Mouse (Mus musculus) CH12.LX (cell line): ENCODE data around the gene Zc3hav1. TPM values are rescaled to one million over a fixed set of nuclear protein-coding genes. Genes with fewer than 3 reads are reported as not detected.

Experiments
- DNase-seq: peaks from one replicate; pipeline ENCODE4 v3.0.0-alpha.2; 2013; ENCODE audit errors: extremely low read depth
- H3K27ac ChIP-seq: 2 replicates; pipeline ENCODE4 v1.5.1; 2012; ENCODE audit warnings: low read depth, mild to moderate bottlenecking, control low read depth, moderate library complexity; ENCODE audit not compliant: insufficient read depth
- H3K27me3 ChIP-seq: replicated peaks from 2 replicates; pipeline ENCODE3; 2012; ENCODE audit warnings: inconsistent platforms
- H3K36me3 ChIP-seq, 2 experiments: replicated peaks in 1 of 2; 2 replicates each; pipeline versions ENCODE3 to v1.6.1; 2012; ENCODE audit warnings: inconsistent platforms in 1 of 2, low read length in 1 of 2, mild to moderate bottlenecking in 1 of 2, mixed read lengths in 1 of 2, moderate library complexity in 1 of 2; ENCODE audit not compliant: control insufficient read depth in 1 of 2, insufficient read depth in 1 of 2
- H3K4me1 ChIP-seq, 2 experiments: 2 replicates each; pipeline ENCODE4 v1.6.1; 2012; ENCODE audit warnings: inconsistent platforms in 1 of 2, moderate library complexity in 1 of 2; ENCODE audit not compliant: insufficient read depth in 2 of 2, control insufficient read depth in 1 of 2
- H3K4me2 ChIP-seq: 2 replicates; pipeline ENCODE4 v1.6.1; 2012; ENCODE audit warnings: low read depth, mild to moderate bottlenecking, control low read depth; ENCODE audit not compliant: poor library complexity, insufficient read depth, severe bottlenecking
- H3K4me3 ChIP-seq, 3 experiments: fragments of 150-350 bp in 1 of 3; sonication (generic) in 1 of 3; replicated peaks in 1 of 3; 2 replicates each; pipeline versions ENCODE3 to v1.5.1; 2011 to 2012; ENCODE audit warnings: low read depth in 2 of 3, low read length in 2 of 3, mild to moderate bottlenecking in 2 of 3, moderate library complexity in 2 of 3, control low read depth in 1 of 3, improper control_type of control experiment in 1 of 3, inconsistent platforms in 1 of 3, mixed read lengths in 1 of 3; ENCODE audit not compliant: poor library complexity in 1 of 3
- H3K79me2 ChIP-seq: replicated peaks from 2 replicates; pipeline ENCODE4 v1.6.1; 2012; ENCODE audit warnings: mild to moderate bottlenecking, moderate library complexity; ENCODE audit not compliant: control insufficient read depth, poor library complexity, insufficient read depth, severe bottlenecking; ENCODE audit errors: extremely low read depth
- H3K9ac ChIP-seq: 2 replicates; pipeline ENCODE4 v1.6.1; 2012; ENCODE audit warnings: low read depth, mild to moderate bottlenecking, control low read depth, moderate library complexity; ENCODE audit not compliant: insufficient read depth
- H3K9me3 ChIP-seq: replicated peaks from 2 replicates; pipeline ENCODE3; 2012; ENCODE audit warnings: low read length, inconsistent platforms, mixed read lengths
- BHLHE40 ChIP-seq: IDR thresholded peaks from 2 replicates; pipeline ENCODE4 v1.6.1; 2011; ENCODE audit warnings: mild to moderate bottlenecking, low read depth, low read length, improper control_type of control experiment
- CHD1 ChIP-seq: IDR thresholded peaks from 2 replicates; pipeline ENCODE4 v1.6.1; 2012; ENCODE audit warnings: low read depth, low read length, improper control_type of control experiment, inconsistent platforms
- CHD2 ChIP-seq: IDR thresholded peaks from 2 replicates; pipeline ENCODE4 v1.6.1; 2011; ENCODE audit warnings: low read length, improper control_type of control experiment
- CTCF ChIP-seq, 2 experiments: IDR thresholded peaks in 1 of 2; conservative IDR thresholded peaks in 1 of 2; 2 replicates each; pipeline ENCODE4 v1.5.1; 2011 to 2012; ENCODE audit warnings: low read depth in 2 of 2, low read length in 2 of 2, improper control_type of control experiment in 1 of 2, inconsistent platforms in 1 of 2, mild to moderate bottlenecking in 1 of 2, moderate library complexity in 1 of 2
- ELF1 ChIP-seq: IDR thresholded peaks from 2 replicates; pipeline ENCODE4 v1.6.1; 2014; ENCODE audit warnings: low read depth, mild to moderate bottlenecking, inconsistent platforms, low read length, improper control_type of control experiment
- HCFC1 ChIP-seq: IDR thresholded peaks from 2 replicates; pipeline ENCODE4 v1.6.1; 2012; ENCODE audit warnings: low read depth, mild to moderate bottlenecking, inconsistent platforms, low read length, improper control_type of control experiment
- JUN ChIP-seq: IDR thresholded peaks from 2 replicates; pipeline ENCODE4 v1.6.1; 2011; ENCODE audit warnings: low read depth, mild to moderate bottlenecking, low read length, improper control_type of control experiment, moderate library complexity; ENCODE audit not compliant: insufficient read depth
- JUND ChIP-seq: conservative IDR thresholded peaks from 2 replicates; pipeline ENCODE4 v1.6.1; 2011; ENCODE audit warnings: low read depth, low read length, improper control_type of control experiment
- MAFK ChIP-seq: IDR thresholded peaks from 2 replicates; pipeline ENCODE4 v1.6.1; 2011; ENCODE audit warnings: low read length, improper control_type of control experiment; ENCODE audit not compliant: insufficient replicate concordance
- MEF2A ChIP-seq: IDR thresholded peaks from 2 replicates; pipeline ENCODE4 v1.6.1; 2014; ENCODE audit warnings: low read depth, mild to moderate bottlenecking, inconsistent platforms, low read length, improper control_type of control experiment, borderline replicate concordance
- MXI1 ChIP-seq: IDR thresholded peaks from 2 replicates; pipeline ENCODE4 v1.6.1; 2011; ENCODE audit warnings: mild to moderate bottlenecking, low read depth, low read length, improper control_type of control experiment
- MYC ChIP-seq: IDR thresholded peaks from 2 replicates; pipeline ENCODE4 v1.6.1; 2011; ENCODE audit warnings: low read depth, mild to moderate bottlenecking, improper control_type of control experiment, low read length
- NELFE ChIP-seq: IDR thresholded peaks from 2 replicates; pipeline ENCODE4 v1.6.1; 2011; ENCODE audit warnings: low read depth, low read length, improper control_type of control experiment
- PAX5 ChIP-seq: IDR thresholded peaks from 2 replicates; pipeline ENCODE4 v1.6.1; 2012; ENCODE audit warnings: low read length, inconsistent platforms, mixed read lengths
- POLR2AphosphoS2 ChIP-seq: IDR thresholded peaks from 2 replicates; pipeline ENCODE4 v1.6.1; 2011; ENCODE audit warnings: low read depth, low read length, improper control_type of control experiment
- RAD21 ChIP-seq: IDR thresholded peaks from 2 replicates; pipeline ENCODE4 v1.6.1; 2011; ENCODE audit warnings: low read depth, mild to moderate bottlenecking, low read length, improper control_type of control experiment, moderate library complexity
- SIN3A ChIP-seq: IDR thresholded peaks from 2 replicates; pipeline ENCODE4 v1.6.1; 2012; ENCODE audit warnings: low read length, improper control_type of control experiment, inconsistent platforms
- SMC3 ChIP-seq: IDR thresholded peaks from 2 replicates; pipeline ENCODE4 v1.6.1; 2011; ENCODE audit warnings: low read depth, low read length, improper control_type of control experiment
- ZKSCAN1 ChIP-seq: IDR thresholded peaks from 2 replicates; pipeline ENCODE4 v1.6.1; 2012; ENCODE audit warnings: low read depth, inconsistent platforms, low read length, improper control_type of control experiment, borderline replicate concordance
- ZNF384 ChIP-seq: IDR thresholded peaks from 2 replicates; pipeline ENCODE4 v1.6.1; 2012; ENCODE audit warnings: low read depth, low read length, improper control_type of control experiment, inconsistent platforms
- dilution Hi-C: fragments of 300-500 bp; cut with MboI; formaldehyde crosslinking; loops from 2 replicates; pipeline ENCODE4 v1.14.3; 2020; ENCODE audit warnings: low sequenced_read_pairs; ENCODE audit not compliant: extremely low pct_unique_long_range_greater_than_20kb, extremely low pct_ligation_motif_present
- in situ Hi-C: fragments of 300-500 bp; cut with MboI; formaldehyde crosslinking; loops from 3 replicates; pipeline ENCODE4 v1.14.3; 2019; ENCODE audit warnings: low sequenced_read_pairs, low pct_ligation_motif_present, low pct_unique_long_range_greater_than_20kb, mixed read lengths
- polyA plus RNA-seq: library from polyadenylated mRNA; unstranded; fragments of >175 nt; gene quantifications from 2 replicates; pipeline ENCODE4 v1.2.1, GENCODE M21; 2012; ENCODE audit warnings: low read depth; ENCODE audit not compliant: insufficient read length
- total RNA-seq, 2 experiments: library from RNA; depleted of rRNA; stranded (reverse); fragments of 300-350 nt in 1 of 2; fragments of >200 nt in 1 of 2; gene quantifications; 2 replicates each; pipeline ENCODE4 v1.2.3; 2012 to 2014

Zc3hav1 gene
- total and polyA plus RNA-seq, 3 experiments = 49.8 to 68.7 (median 58.1) TPM

- Histone ChIP-seq H3K9me3 (no peaks in the 10 kb centered on the region), H3K36me3 (peaks cover 0 to 4% of the 10 kb centered on the region in 2 experiments), H3K9ac (peak overlapping the region; percentile 95), H3K27me3 (no peaks in the 10 kb centered on the region), H3K79me2 (peaks cover 27% of the 10 kb centered on the region), H3K4me2 (peak overlapping the region; percentile 99), H3K27ac (no peak overlapping the region), H3K4me3 (no peak overlapping the region), H3K4me1 (peaks cover 3 to 32% of the 10 kb centered on the region in 2 experiments; a peak in 3 of 4 replicates)
- in situ Hi-C loops (no loop called here), dilution Hi-C loops (no loop called here)
- no peak for DNase-seq
- TF ChIP-seq MYC (no peak), RAD21 (no peak), JUN (no peak), CTCF (conservative IDR thresholded peaks at IDR 0.05 in 1 of 2, IDR thresholded peaks at IDR 0.05 in 1 of 2; ENCODE audit: low read depth in 2 of 2, low read length in 2 of 2) (no peak), HCFC1 (no peak), SMC3 (no peak), MAFK (no peak), ZNF384 (no peak), CHD2 (no peak)
Measured at GRCm38 (mm10) chr6:38355862-38356261, 1.5 kb upstream of the Zc3hav1 start.

DNA sequence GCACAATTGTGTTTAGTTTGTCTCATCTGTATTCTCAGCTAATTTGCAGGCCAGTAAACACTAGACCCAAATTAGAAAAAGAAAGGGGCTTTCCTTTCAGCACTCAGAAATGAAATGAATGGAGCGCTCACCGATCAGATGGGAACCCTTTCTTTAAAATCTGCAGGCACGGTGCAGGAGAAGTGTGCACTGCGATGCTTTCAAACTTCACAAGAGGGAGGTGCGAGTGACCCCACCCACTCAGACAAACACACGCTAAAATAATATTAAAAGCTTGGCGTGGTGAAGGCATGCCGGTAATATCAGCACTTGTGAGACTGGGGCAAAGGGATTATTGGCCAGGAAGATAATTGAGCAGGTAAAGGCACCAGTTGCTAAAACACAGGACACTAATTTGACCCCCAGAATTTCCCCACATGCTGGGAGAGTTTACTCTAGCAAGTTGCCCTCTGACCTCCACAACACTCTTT is 986 bp upstream of the Zc3hav1 start:
- Histone ChIP-seq H3K4me3 (peak overlapping the region; percentile 85 to 98 (median 93)), H3K9me3 (no peaks in the 10 kb centered on the region), H3K27ac (peak overlapping the region; percentile 91; the same call in 1 of the 2 replicates), H3K4me1 (peaks cover 6 to 36% of the 10 kb centered on the region in 2 experiments), H3K79me2 (peaks cover 32% of the 10 kb centered on the region), H3K9ac (peak overlapping the region; percentile 95), H3K36me3 (peaks cover 2 to 9% of the 10 kb centered on the region in 2 experiments), H3K27me3 (no peaks in the 10 kb centered on the region), H3K4me2 (peak overlapping the region; percentile 99)
- TF ChIP-seq MEF2A (no peak; the same call in 1 of the 2 replicates), SIN3A (0 out of 2 replicates have a peak, but pooled peaks have one; percentile 1), CHD1 (0 out of 2 replicates have a peak, but pooled peaks have one; percentile 67)
- dilution Hi-C loops = no loop called here
- in situ Hi-C loops = no loop called here
- DNase-seq = no peak

GRCm38 (mm10) chr6:38354723-38355353 is 435 bp upstream of the Zc3hav1 start:
- Histone ChIP-seq H3K79me2 (peaks cover 38% of the 10 kb centered on the region), H3K36me3 (peaks cover 2 to 14% of the 10 kb centered on the region in 2 experiments), H3K4me3 (peak overlapping the region; percentile 85 to 98 (median 93)), H3K27ac (peak overlapping the region; percentile 91), H3K9ac (peak overlapping the region; percentile 95), H3K9me3 (no peaks in the 10 kb centered on the region), H3K27me3 (no peaks in the 10 kb centered on the region), H3K4me2 (peak overlapping the region; percentile 99), H3K4me1 (peaks cover 4 to 36% of the 10 kb centered on the region in 2 experiments)
- dilution Hi-C loops = no loop called here
- no peak for DNase-seq
- TF ChIP-seq MAFK (no peak), BHLHE40 (no peak), CHD2 (peak; percentile 32; the same call in 1 of the 2 replicates), SIN3A (peak; percentile 70), NELFE (peak; percentile 10; the same call in 1 of the 2 replicates), JUND (no peak), ZKSCAN1 (no peak), POLR2AphosphoS2 (no peak), ZNF384 (peak; percentile 73), CHD1 (peak; percentile 89), PAX5 (no peak), ELF1 (no peak), MXI1 (peak; percentile 40; the same call in 1 of the 2 replicates), CTCF (conservative IDR thresholded peaks at IDR 0.05 in 1 of 2, IDR thresholded peaks at IDR 0.05 in 1 of 2; ENCODE audit: low read depth in 2 of 2, low read length in 2 of 2) (no peak)
- in situ Hi-C loops = no loop called here
